Mouse (Mus musculus) spleen, postnatal 4 days (tissue): ENCODE data around the gene Mapk8.
"Not testable (repeated sequence)": the region's sequence is repeated elsewhere in the genome, so short reads cannot be mapped to it uniquely, and the experiment has no call there.

Experiments used
- DNase-seq, 2 experiments: peaks; one replicate each; pipeline ENCODE4 v3.0.0; 2022; ENCODE audit warnings: low spot score in 2 of 2

Gene Mapk8

GRCm38 (mm10) chr14:33447027-33447569 is at the start of gene Mapk8:
TSS of gene Mapk8 (minus strand) at chr14:33447158.
- DNase-seq, result peak; percentile 99

- no peak for DNase-seq
Measured at GRCm38 (mm10) chr14:33495226-33495625, 48.3 kb upstream of the Mapk8 start.

- no peak for DNase-seq
Measured at GRCm38 (mm10) chr14:33487805-33488550, 41.0 kb upstream of the Mapk8 start.

- no peak for DNase-seq
Measured at GRCm38 (mm10) chr14:33481991-33482390, 35.0 kb upstream of the Mapk8 start.

GRCm38 (mm10) chr14:33476094-33476760 is 29.3 kb upstream of the Mapk8 start:
- peak in 1 of 2 experiments; percentile 51 for DNase-seq

GRCm38 (mm10) chr14:33474461-33474860 is 27.5 kb upstream of the Mapk8 start:
- DNase-seq, result no peak

GRCm38 (mm10) chr14:33471331-33471730 is 24.4 kb upstream of the Mapk8 start, which contains the start of gene Frmpd2:
TSS of gene Frmpd2 (plus strand) at chr14:33471696.
- peak in 1 of 2 experiments; percentile 27 for DNase-seq

GRCm38 (mm10) chr14:33467766-33468165 is 20.8 kb upstream of the Mapk8 start:
- DNase-seq, result peak in 1 of 2 experiments; percentile 49

GRCm38 (mm10) chr14:33463658-33464057 is 16.7 kb upstream of the Mapk8 start:
- DNase-seq, result peak in 1 of 2 experiments; percentile 35

- DNase-seq, result no peak
Measured at GRCm38 (mm10) chr14:33450331-33450730, 3.4 kb upstream of the Mapk8 start.

- DNase-seq, result no peak
Measured at GRCm38 (mm10) chr14:33449296-33449840, 2.4 kb upstream of the Mapk8 start.

GRCm38 (mm10) chr14:33448276-33448675 is 1.3 kb upstream of the Mapk8 start:
- DNase-seq, result no peak

GRCm38 (mm10) chr14:33446561-33447023 is 366 bp downstream of the Mapk8 start:
- no peak for DNase-seq

GRCm38 (mm10) chr14:33445962-33446361 is 996 bp downstream of the Mapk8 start:
- no peak for DNase-seq

GRCm38 (mm10) chr14:33443780-33444179 is 3.2 kb downstream of the Mapk8 start:
- no peak for DNase-seq

GRCm38 (mm10) chr14:33432485-33432884 is 14.5 kb downstream of the Mapk8 start:
- DNase-seq, result not testable (repeated sequence)

- DNase-seq, result no peak
Measured at GRCm38 (mm10) chr14:33424124-33424523, 22.8 kb downstream of the Mapk8 start.

GRCm38 (mm10) chr14:33423003-33423402 is 24.0 kb downstream of the Mapk8 start:
- DNase-seq, result no peak

GRCm38 (mm10) chr14:33418311-33418909 is 28.5 kb downstream of the Mapk8 start:
- no peak for DNase-seq

- DNase-seq, result no peak
Measured at GRCm38 (mm10) chr14:33415746-33416145, 31.2 kb downstream of the Mapk8 start.

GRCm38 (mm10) chr14:33402331-33402730 is 44.6 kb downstream of the Mapk8 start:
- no peak for DNase-seq

GRCm38 (mm10) chr14:33400019-33400418 is 46.9 kb downstream of the Mapk8 start:
- no peak for DNase-seq
